Mouse (Mus musculus) lung, embryonic 15.5 days (tissue): ENCODE data around the gene Aif1. TPM values are rescaled to one million over a fixed set of nuclear protein-coding genes. Genes with fewer than 3 reads are reported as not detected.
A peak's percentile ranks its signal among the peaks of the same experiment; 100 is the strongest.

Source experiments
- ATAC-seq: fragments of 200-750 bp; cut with Nextera tagmentation; 2 replicates; pipeline ENCODE4 v1.8.0; 2017; ENCODE audit warnings: moderate number of reproducible peaks, borderline replicate concordance; ENCODE audit not compliant: low FRiP score, low TSS enrichment; ENCODE audit errors: extremely low read depth
- H3K27ac ChIP-seq: fragments of 300-500 bp; sonication (generic); 2 replicates; pipeline ENCODE4 v1.5.1; 2015; ENCODE audit warnings: moderate library complexity, mild to moderate bottlenecking, inconsistent platforms
- H3K27me3 ChIP-seq: fragments of 300-500 bp; sonication (generic); 2 replicates; pipeline ENCODE4 v1.6.1; 2015; ENCODE audit warnings: inconsistent platforms
- H3K36me3 ChIP-seq: fragments of 300-500 bp; sonication (generic); 2 replicates; pipeline ENCODE4 v1.6.1; 2015; ENCODE audit warnings: inconsistent platforms
- H3K4me1 ChIP-seq: fragments of 300-500 bp; sonication (generic); 2 replicates; pipeline ENCODE4 v1.6.1; 2015; ENCODE audit warnings: inconsistent platforms
- H3K4me2 ChIP-seq: fragments of 300-500 bp; sonication (generic); 2 replicates; pipeline ENCODE4 v1.6.1; 2015; ENCODE audit warnings: inconsistent platforms, mild to moderate bottlenecking, moderate library complexity
- H3K4me3 ChIP-seq: fragments of 300-500 bp; sonication (generic); 2 replicates; pipeline ENCODE4 v1.5.1; 2015; ENCODE audit warnings: mild to moderate bottlenecking, inconsistent platforms
- H3K9ac ChIP-seq: fragments of 300-500 bp; sonication (generic); 2 replicates; pipeline ENCODE4 v1.6.1; 2015; ENCODE audit warnings: inconsistent platforms
- H3K9me3 ChIP-seq: fragments of 300-500 bp; sonication (generic); 2 replicates; pipeline ENCODE4 v1.6.1; 2016; ENCODE audit warnings: inconsistent platforms
- whole genome bisulfite sequencing: fragments of 180-500 bp; shearing (Covaris S2); methylation state at CpG from one replicate; pipeline ENCODE4 v1.1.7; 2015; 5-methylcytosine and 5-hydroxymethylcytosine counted together
- microRNA-seq: library from miRNA; unstranded; fragments of <30 nt; microRNA quantifications from one replicate; pipeline ENCODE4, GENCODE M21; 2016
- polyA plus RNA-seq: library from polyadenylated mRNA; unstranded; fragments of >200 nt; fragmentation: Nextera tagmentation; extraction: Ambion mirVana; gene quantifications from 2 replicates; pipeline ENCODE4 v1.2.1, GENCODE M21; 2015

The Aif1 gene
- polyA plus RNA-seq, 1 experiment from 2014 or later = 6.9 TPM

DNA sequence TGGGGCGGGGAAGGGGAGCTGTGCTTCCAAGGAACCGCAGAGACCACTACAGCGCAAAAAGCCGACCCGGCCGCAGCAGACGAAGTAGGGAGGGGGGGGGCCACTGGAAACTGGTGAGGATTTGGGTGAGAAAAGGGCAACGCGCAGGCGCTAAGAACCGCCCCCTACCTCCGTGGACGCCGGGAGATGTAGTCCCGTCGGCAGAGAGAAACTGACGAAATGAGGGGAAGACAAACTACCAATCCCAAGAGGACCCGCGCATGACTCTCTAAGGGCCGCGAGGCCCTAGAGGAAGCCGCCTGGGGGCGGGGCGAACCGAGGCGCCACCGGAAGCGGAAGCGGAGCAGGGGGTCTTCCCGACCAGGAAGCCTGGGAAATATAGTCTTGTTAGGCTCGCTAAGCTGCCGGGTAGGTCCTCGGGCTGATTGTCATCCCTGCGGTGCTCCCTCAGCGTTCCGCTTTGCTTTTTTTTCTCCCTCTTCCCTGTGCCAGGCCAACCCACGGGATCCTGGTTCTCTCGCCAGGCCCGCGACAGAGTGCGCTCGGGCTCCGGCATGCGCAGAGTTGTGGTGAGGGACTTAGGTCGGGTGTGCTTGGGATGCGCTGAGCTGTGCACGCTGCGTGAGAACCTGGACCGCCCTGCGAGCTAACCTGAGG, 54.6 kb downstream of the Aif1 start, which contains the start of gene Gpank1:
Gpank1 (plus strand) TSS at position 313 of the 657 bp plus-strand sequence.
- Histone ChIP-seq H3K9ac (peak within 1 kb of the TSS; percentile 91), H3K36me3 (peaks cover 41% of the 10 kb centered on the region), H3K4me3 (peak within 1 kb of the TSS; percentile 81), H3K27ac (peak within 1 kb of the TSS; percentile 86), H3K27me3 (no peaks in the 10 kb centered on the region), H3K4me2 (peak within 1 kb of the TSS; percentile 95), H3K9me3 (no peaks in the 10 kb centered on the region), H3K4me1 (peaks cover 33% of the 10 kb centered on the region)
- peak; percentile 97 for ATAC-seq
- WGBS = under 1% methylated on average over 48 of the region's 50 CpGs

Small RNA genes lying within 50 kb of the gene (microRNA-seq; reads per million reads assigned to microRNA genes)
- not detected for gene Mir6973a
- not detected for gene Mir6974

Other genes with a start within 250 kb of the Aif1 start
- gene Neu1, start 244.8 kb downstream of the Aif1 start, polyA plus RNA-seq = 17.3 and 17.9 TPM in 2 replicates
- 0.15 and 0.26 TPM in 2 replicates for gene Hspa1b, start 216.8 kb downstream of the Aif1 start, polyA plus RNA-seq
- gene Gm20481, start 206.2 kb downstream of the Aif1 start, polyA plus RNA-seq = not detected in 2 replicates
- 3.4 and 3.8 TPM in 2 replicates for gene Hspa1a, start 203.9 kb downstream of the Aif1 start, polyA plus RNA-seq
- 0.45 and 0.79 TPM in 2 replicates for gene Hspa1l, start 203.4 kb downstream of the Aif1 start, polyA plus RNA-seq
- gene Lsm2, start 194.2 kb downstream of the Aif1 start, polyA plus RNA-seq = 210 and 216 TPM in 2 replicates
- 128 and 129 TPM in 2 replicates for gene Vars, start 175.1 kb downstream of the Aif1 start, polyA plus RNA-seq
- gene Vwa7, start 159.5 kb downstream of the Aif1 start, polyA plus RNA-seq = 0.14 and 0.25 TPM in 2 replicates
- 7.2 and 7.7 TPM in 2 replicates for gene Sapcd1, start 148.1 kb downstream of the Aif1 start, polyA plus RNA-seq
- 4.4 TPM in 2 replicates for gene Msh5, start 129.3 kb downstream of the Aif1 start, polyA plus RNA-seq
- 283 and 300 TPM in 2 replicates for gene Clic1, start 126.1 kb downstream of the Aif1 start, polyA plus RNA-seq
- gene Ddah2, start 117.0 kb downstream of the Aif1 start, polyA plus RNA-seq = 330 and 333 TPM in 2 replicates
- 0.36 and 0.39 TPM in 2 replicates for gene Ly6g6c, start 110.7 kb downstream of the Aif1 start, polyA plus RNA-seq
- gene Mpig6b, start 109.9 kb downstream of the Aif1 start, polyA plus RNA-seq = 0.67 and 0.93 TPM in 2 replicates
- 0.96 and 1.2 TPM in 2 replicates for gene Ly6g6e, start 99.2 kb downstream of the Aif1 start, polyA plus RNA-seq
- gene Ly6g6d, start 98.0 kb downstream of the Aif1 start, polyA plus RNA-seq = 5.2 and 6.7 TPM in 2 replicates
- gene Ly6g6f, start 90.5 kb downstream of the Aif1 start, polyA plus RNA-seq = 0.23 and 0.51 TPM in 2 replicates
- gene Abhd16a, start 86.8 kb downstream of the Aif1 start, polyA plus RNA-seq = 94.8 and 95.6 TPM in 2 replicates
- gene Ly6g5c, start 67.8 kb downstream of the Aif1 start, polyA plus RNA-seq = not detected in 2 replicates
- gene Ly6g5b, start 60.6 kb downstream of the Aif1 start, polyA plus RNA-seq = 0.79 and 0.95 TPM in 2 replicates
- gene Gpank1, start 54.6 kb downstream of the Aif1 start, polyA plus RNA-seq = 17.7 and 18.0 TPM in 2 replicates
- gene Csnk2b, start 54.0 kb downstream of the Aif1 start, polyA plus RNA-seq = 265 TPM in 2 replicates
- 9.6 and 9.7 TPM in 2 replicates for gene D17H6S53E, start 49.7 kb downstream of the Aif1 start, polyA plus RNA-seq
- 1.0 and 3.9 TPM in 2 replicates for gene Apom, start 44.0 kb downstream of the Aif1 start, polyA plus RNA-seq
- 48.6 and 51.2 TPM in 2 replicates for gene Bag6, start 40.9 kb downstream of the Aif1 start, polyA plus RNA-seq
- 169 and 179 TPM in 2 replicates for gene Prrc2a, start 11.2 kb downstream of the Aif1 start, polyA plus RNA-seq
- 12.1 and 13.0 TPM in 2 replicates for gene Lst1, start 12.4 kb upstream of the Aif1 start, polyA plus RNA-seq
- 0.65 and 2.2 TPM in 2 replicates for gene Ltb, start 18.4 kb upstream of the Aif1 start, polyA plus RNA-seq
- 0.16 TPM in 1 of 2 replicates, not detected in the other for gene Tnf, start 25.9 kb upstream of the Aif1 start, polyA plus RNA-seq
- gene Lta, start 29.3 kb upstream of the Aif1 start, polyA plus RNA-seq = 0.11 and 0.21 TPM in 2 replicates
- 0.70 and 0.75 TPM in 2 replicates for gene Gm16181, start 44.8 kb upstream of the Aif1 start, polyA plus RNA-seq
- 3.4 and 4.3 TPM in 2 replicates for gene Atp6v1g2, start 57.6 kb upstream of the Aif1 start, polyA plus RNA-seq
- gene Nfkbil1, start 59.7 kb upstream of the Aif1 start, polyA plus RNA-seq = 13.2 and 13.4 TPM in 2 replicates
- 512 and 523 TPM in 2 replicates for gene Ddx39b, start 65.7 kb upstream of the Aif1 start, polyA plus RNA-seq
- gene H2-D1, start 86.7 kb upstream of the Aif1 start, polyA plus RNA-seq = 114 and 138 TPM in 2 replicates
- gene H2-Q1, start 144.3 kb upstream of the Aif1 start, polyA plus RNA-seq = 0.20 and 0.24 TPM in 2 replicates
- 6.6 and 7.1 TPM in 2 replicates for gene H2-Q2, start 166.2 kb upstream of the Aif1 start, polyA plus RNA-seq
- gene H2-Q4, start 203.5 kb upstream of the Aif1 start, polyA plus RNA-seq = 6.3 and 7.6 TPM in 2 replicates
- gene H2-Q6, start 248.8 kb upstream of the Aif1 start, polyA plus RNA-seq = 0.76 and 1.1 TPM in 2 replicates